Mouse (Mus musculus) small intestine, adult 2 months (tissue): ENCODE results near the gene Gm17606. TPM values are rescaled to one million over a fixed set of nuclear protein-coding genes. Genes with fewer than 3 reads are reported as not detected.

ENCODE experiments used
- H3K27ac ChIP-seq: fragments of 200-500 bp; 2 replicates; pipeline ENCODE4 v1.5.1; 2012; ENCODE audit warnings: low read depth, low read length, control low read depth, inconsistent platforms; ENCODE audit not compliant: insufficient read depth
- H3K27me3 ChIP-seq: fragments of 200-500 bp; 2 replicates; pipeline ENCODE4 v1.6.1; 2012; ENCODE audit warnings: mild to moderate bottlenecking, moderate library complexity, low read length, inconsistent platforms; ENCODE audit not compliant: control insufficient read depth, insufficient read depth
- H3K36me3 ChIP-seq: fragments of 200-500 bp; 2 replicates; pipeline ENCODE4 v1.6.1; 2012; ENCODE audit warnings: mild to moderate bottlenecking, low read length, control low read depth, inconsistent platforms; ENCODE audit not compliant: control insufficient read depth, insufficient read depth
- H3K4me1 ChIP-seq: fragments of 200-500 bp; 2 replicates; pipeline ENCODE4 v1.6.1; 2012; ENCODE audit warnings: low read length, inconsistent platforms, mixed read lengths; ENCODE audit not compliant: control insufficient read depth, insufficient read depth, insufficient read length
- H3K4me3 ChIP-seq: fragments of 200-500 bp; 2 replicates; pipeline ENCODE4 v1.5.1; 2012; ENCODE audit warnings: low read depth, mild to moderate bottlenecking, control low read depth, inconsistent platforms, low read length, moderate library complexity
- CTCF ChIP-seq: fragments of 200-500 bp; IDR thresholded peaks from 2 replicates; pipeline ENCODE4 v1.5.1; 2012; ENCODE audit warnings: low read depth, mild to moderate bottlenecking, control low read depth, inconsistent platforms, low read length, moderate library complexity, mixed read lengths; ENCODE audit not compliant: insufficient replicate concordance, insufficient read length; ENCODE audit errors: extremely low read depth
- POLR2A ChIP-seq: fragments of 200-500 bp; IDR thresholded peaks from 2 replicates; pipeline ENCODE4 v1.6.1; 2012; ENCODE audit warnings: low read depth, mild to moderate bottlenecking, control low read depth, inconsistent platforms, low read length, moderate library complexity
- WGBS: fragments of 180-500 bp; shearing (Covaris S2); methylation state at CpG from one replicate; pipeline ENCODE4 v1.1.7; 2018; 5-methylcytosine and 5-hydroxymethylcytosine counted together
- polyA plus RNA-seq: library from polyadenylated mRNA; depleted of rRNA; stranded (reverse); fragments of >200 nt; gene quantifications from 2 replicates; pipeline ENCODE4 v1.2.3, GENCODE M21; 2012; rRNA removed

Gm17606 gene
- polyA plus RNA-seq, 1 experiment = not detected

DNA sequence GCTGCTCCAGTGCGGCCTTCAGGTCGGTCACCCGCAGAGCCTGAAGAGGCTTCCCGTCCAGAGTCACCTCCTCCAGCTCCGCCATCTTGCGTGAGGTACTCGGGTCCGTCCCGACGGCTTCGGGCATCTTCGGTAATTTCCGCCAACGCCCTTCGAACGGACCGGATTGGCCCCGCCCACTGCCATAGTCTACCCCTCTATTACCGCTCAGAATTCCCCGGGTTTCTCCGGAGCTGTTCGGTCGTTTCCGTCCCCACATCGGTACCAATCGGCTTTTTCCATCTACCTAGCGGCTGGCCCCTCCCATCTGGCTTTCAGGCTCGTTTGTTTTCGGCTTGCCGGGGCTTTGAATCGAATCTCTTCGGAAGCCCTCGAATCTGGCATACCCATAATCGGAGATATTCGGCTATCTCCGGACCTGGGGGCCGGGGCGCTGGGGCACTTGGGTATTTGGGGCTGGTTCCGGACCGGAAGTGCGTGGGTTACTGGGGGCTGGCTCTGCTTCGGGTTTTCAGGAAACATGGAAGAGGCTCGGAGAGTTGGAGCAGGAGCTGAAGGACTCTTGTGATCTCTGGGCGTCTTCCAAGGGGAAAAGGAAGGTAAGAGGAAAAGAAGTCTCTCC lies 45.9 kb downstream of the Gm17606 start, which contains the start of gene Acin1:
Gene Acin1 (minus strand): TSS at position 410 of the 622 bp plus-strand sequence.
- under 1% methylated on average over 44 of the region's 44 CpGs for WGBS
- peaks cover 28% of the 10 kb centered on the region for H3K36me3 ChIP-seq
- peaks cover 2% of the 10 kb centered on the region; the same call in 1 of the 2 replicates for H3K4me1 ChIP-seq
- peak within 1 kb of the TSS; percentile 95 for H3K4me3 ChIP-seq
- no peaks in the 10 kb centered on the region for H3K27me3 ChIP-seq
- TF ChIP-seq POLR2A (peak; percentile 81; the same call in 1 of the 2 replicates), CTCF (no peak)
- peak within 1 kb of the TSS; percentile 99 for H3K27ac ChIP-seq

DNA sequence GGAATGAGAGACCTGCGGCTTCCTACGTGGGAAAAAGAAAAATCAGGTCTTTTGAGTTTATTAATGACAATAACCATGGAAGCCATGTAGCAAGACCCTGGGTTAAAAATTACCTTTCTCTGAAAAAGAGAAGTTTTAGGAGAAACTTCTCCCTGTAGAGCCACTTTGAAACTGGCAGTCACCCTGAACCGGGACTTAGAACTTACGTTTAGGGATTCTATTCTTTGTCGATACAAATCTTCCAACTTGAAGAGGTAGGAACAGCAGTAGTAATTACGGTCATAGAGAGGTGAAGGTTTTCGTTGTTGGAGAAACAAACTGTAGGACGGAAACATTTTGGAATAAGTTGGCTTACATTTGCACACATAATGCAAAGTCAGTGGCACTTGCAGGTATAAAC lies 46.5 kb downstream of the Gm17606 start:
- TF ChIP-seq CTCF = no peak
- TF ChIP-seq POLR2A = no peak
- H3K4me1 ChIP-seq = peaks cover 2% of the 10 kb centered on the region; the same call in 1 of the 2 replicates
- peak overlapping the region; percentile 68 for H3K27ac ChIP-seq
- peak overlapping the region; percentile 95 for H3K4me3 ChIP-seq
- 0% methylated on average over 8 of the region's 8 CpGs for WGBS
- peaks cover 23% of the 10 kb centered on the region for H3K36me3 ChIP-seq
- H3K27me3 ChIP-seq = no peaks in the 10 kb centered on the region

DNA sequence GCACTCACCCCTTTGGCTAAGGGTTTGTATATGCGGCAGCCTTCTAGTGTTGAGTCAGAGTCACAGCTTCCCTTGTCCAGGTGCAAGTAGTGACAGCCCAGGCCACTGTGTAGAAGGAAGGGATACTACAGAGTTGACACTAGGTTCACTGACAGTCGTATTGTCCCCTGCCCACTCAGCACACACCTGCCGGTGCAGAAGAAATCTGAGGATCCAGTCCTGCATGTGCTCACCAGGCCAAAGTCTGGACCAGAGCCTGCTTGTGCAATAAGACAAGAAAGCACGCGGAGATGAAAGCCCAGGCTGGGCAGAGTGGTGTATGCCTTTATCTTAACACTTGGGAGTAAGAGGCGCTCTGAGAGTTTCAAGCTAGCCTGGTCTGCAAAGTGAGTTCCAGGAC lies 54.3 kb downstream of the Gm17606 start:
- H3K36me3 ChIP-seq = peaks cover 10% of the 10 kb centered on the region
- WGBS = 27% methylated on average over 6 of the region's 6 CpGs
- TF ChIP-seq CTCF = no peak
- no peak for TF ChIP-seq POLR2A
- no peaks in the 10 kb centered on the region; the same call in 1 of the 2 replicates for H3K4me1 ChIP-seq
- H3K27ac ChIP-seq = no peak overlapping the region
- H3K27me3 ChIP-seq = no peaks in the 10 kb centered on the region
- no peak overlapping the region for H3K4me3 ChIP-seq

DNA sequence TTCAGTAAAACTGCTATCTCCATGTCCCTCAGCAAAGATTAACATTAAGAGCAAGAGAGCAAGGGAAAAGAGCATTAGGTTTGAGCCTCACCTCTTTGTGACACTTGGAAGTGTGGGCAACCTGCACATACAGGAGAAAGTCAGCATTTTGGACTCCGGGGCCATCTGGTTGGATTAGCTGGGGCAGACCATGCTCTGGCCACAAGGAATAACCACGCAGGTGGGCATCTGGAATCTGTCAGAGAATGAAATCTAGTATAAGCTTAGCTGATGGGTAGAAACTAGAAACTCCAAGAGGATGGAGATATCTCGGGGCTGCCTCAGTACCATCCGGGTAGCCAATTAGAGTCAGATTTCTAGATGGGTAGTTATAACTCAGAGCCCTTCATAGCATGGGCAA lies 56.0 kb downstream of the Gm17606 start:
- Histone ChIP-seq H3K36me3 (peaks cover 3% of the 10 kb centered on the region; the same call in 1 of the 2 replicates), H3K4me1 (no peaks in the 10 kb centered on the region; the same call in 1 of the 2 replicates), H3K4me3 (no peak overlapping the region), H3K27ac (no peak overlapping the region), H3K27me3 (no peaks in the 10 kb centered on the region)
- TF ChIP-seq POLR2A (no peak), CTCF (no peak)
- WGBS = 88% methylated on average over 4 of the region's 4 CpGs

Other genes starting within 250 kb of the Gm17606 start
- 110 and 341 TPM in 2 replicates for gene Slc7a7, start 223.2 kb upstream of the Gm17606 start, polyA plus RNA-seq
- gene Mrpl52, start 214.0 kb upstream of the Gm17606 start, polyA plus RNA-seq = 186 and 284 TPM in 2 replicates
- 59.9 and 66.0 TPM in 2 replicates for gene Mmp14, start 209.3 kb upstream of the Gm17606 start, polyA plus RNA-seq
- 139 and 303 TPM in 2 replicates for gene Lrp10, start 176.8 kb upstream of the Gm17606 start, polyA plus RNA-seq
- gene Rem2, start 164.9 kb upstream of the Gm17606 start, polyA plus RNA-seq = 0.20 and 0.76 TPM in 2 replicates
- gene Prmt5, start 123.4 kb upstream of the Gm17606 start, polyA plus RNA-seq = 5.8 and 9.8 TPM in 2 replicates
- gene Haus4, start 86.3 kb upstream of the Gm17606 start, polyA plus RNA-seq = 4.7 and 11.8 TPM in 2 replicates
- gene Ajuba, start 63.4 kb upstream of the Gm17606 start, polyA plus RNA-seq = 2.6 and 3.0 TPM in 2 replicates
- 2.3 and 5.6 TPM in 2 replicates for gene 4931414P19Rik, start 35.0 kb upstream of the Gm17606 start, polyA plus RNA-seq
- gene Psmb5, start 22.9 kb upstream of the Gm17606 start, polyA plus RNA-seq = 122 and 160 TPM in 2 replicates
- gene Psmb11, start 19.5 kb upstream of the Gm17606 start, polyA plus RNA-seq = not detected in 2 replicates
- 3.1 and 4.6 TPM in 2 replicates for gene Cdh24, start 412 bp downstream of the Gm17606 start, polyA plus RNA-seq
- gene 1700123O20Rik, start 45.3 kb downstream of the Gm17606 start, polyA plus RNA-seq = 21.9 and 47.4 TPM in 2 replicates
- gene Acin1, start 46.0 kb downstream of the Gm17606 start, polyA plus RNA-seq = 32.5 and 76.4 TPM in 2 replicates
- gene Gm29776, start 57.9 kb downstream of the Gm17606 start, polyA plus RNA-seq = not detected in 2 replicates
- gene Cebpe, start 71.2 kb downstream of the Gm17606 start, polyA plus RNA-seq = 4.2 and 4.4 TPM in 2 replicates
- gene Slc7a8, start 141.0 kb downstream of the Gm17606 start, polyA plus RNA-seq = 39.5 and 174 TPM in 2 replicates
- not detected in 2 replicates for gene Rnf212b, start 173.2 kb downstream of the Gm17606 start, polyA plus RNA-seq
- gene Homez, start 230.0 kb downstream of the Gm17606 start, polyA plus RNA-seq = 1.1 and 2.0 TPM in 2 replicates
- 8.9 and 17.4 TPM in 2 replicates for gene Ppp1r3e, start 236.6 kb downstream of the Gm17606 start, polyA plus RNA-seq
- gene Bcl2l2, start 242.4 kb downstream of the Gm17606 start, polyA plus RNA-seq = 22.5 and 29.8 TPM in 2 replicates
- gene Gm20521, start 242.5 kb downstream of the Gm17606 start, polyA plus RNA-seq = 5.8 and 12.4 TPM in 2 replicates